Mouse (Mus musculus) frontal cortex, adult (tissue): ENCODE results near the gene Olfr287.

Experiments used
- ATAC-seq: cut with Nextera tagmentation; 2 replicates; pipeline ENCODE4 v1.9.2; 2017; ENCODE audit warnings: mild to moderate bottlenecking, moderate library complexity, mixed read lengths; ENCODE audit not compliant: low TSS enrichment

Gene Olfr287

GRCm38 (mm10) chr15:98168622-98169004 lies 52.2 kb downstream of the Olfr287 start:
- ATAC-seq, result no peak

GRCm38 (mm10) chr15:98167645-98168621 lies 52.9 kb downstream of the Olfr287 start:
- ATAC-seq, result peak; percentile 89

- peak; percentile 31 for ATAC-seq
Measured at GRCm38 (mm10) chr15:98166963-98167644, 53.8 kb downstream of the Olfr287 start, which contains the start of gene Ccdc184. Ccdc184 (plus strand) TSS chr15:98167158.

- ATAC-seq, result no peak
Measured at GRCm38 (mm10) chr15:98165525-98165924, 55.3 kb downstream of the Olfr287 start, which contains the start of gene Asb8. Asb8 (minus strand) TSS chr15:98165625.

- ATAC-seq, result no peak
Measured at GRCm38 (mm10) chr15:98162561-98162960, 58.3 kb downstream of the Olfr287 start.

- no peak for ATAC-seq
Measured at GRCm38 (mm10) chr15:98161026-98161805, 59.6 kb downstream of the Olfr287 start.

GRCm38 (mm10) chr15:98157253-98157652 lies 63.6 kb downstream of the Olfr287 start:
- ATAC-seq, result no peak
